Mouse (Mus musculus) E14TG2a.4 (cell line): ENCODE results near the gene Peli2.

Experiments
- CTCF ChIP-seq: conservative IDR thresholded peaks from 2 replicates; pipeline ENCODE4 v1.5.1; 2014; ENCODE audit warnings: low read length
- NANOG ChIP-seq: IDR thresholded peaks from 2 replicates; pipeline ENCODE4 v1.6.1; 2014; ENCODE audit warnings: borderline replicate concordance, low read length, mixed read lengths
- POU5F1 ChIP-seq: IDR thresholded peaks from 2 replicates; pipeline ENCODE4 v1.6.1; 2014; ENCODE audit warnings: low read length, borderline replicate concordance

DNA sequence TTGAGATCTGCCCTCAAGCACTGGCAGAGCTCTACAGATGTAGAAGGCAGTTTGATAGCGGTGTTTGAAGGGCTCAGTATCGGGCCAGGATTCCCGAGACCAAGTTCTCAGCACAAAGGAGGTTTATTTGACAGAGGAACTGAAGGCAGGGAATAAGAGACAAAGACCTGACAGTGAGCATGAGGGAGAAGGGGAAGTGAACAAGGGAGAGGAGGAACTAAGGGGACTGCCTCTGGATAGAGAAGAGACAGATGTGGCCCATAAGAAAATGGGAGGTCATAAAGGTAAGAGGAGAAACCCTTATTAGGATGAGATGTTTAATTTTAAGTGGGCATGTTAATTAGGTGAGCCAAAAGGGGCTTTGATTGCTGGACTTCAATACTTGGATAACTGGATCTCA lies 36.5 kb downstream of the Peli2 start:
- TF ChIP-seq CTCF: no peak
- no peak for TF ChIP-seq POU5F1
- no peak for TF ChIP-seq NANOG
